Mouse (Mus musculus): Measurements from ENCODE around the gene Ttc24.

DNA sequence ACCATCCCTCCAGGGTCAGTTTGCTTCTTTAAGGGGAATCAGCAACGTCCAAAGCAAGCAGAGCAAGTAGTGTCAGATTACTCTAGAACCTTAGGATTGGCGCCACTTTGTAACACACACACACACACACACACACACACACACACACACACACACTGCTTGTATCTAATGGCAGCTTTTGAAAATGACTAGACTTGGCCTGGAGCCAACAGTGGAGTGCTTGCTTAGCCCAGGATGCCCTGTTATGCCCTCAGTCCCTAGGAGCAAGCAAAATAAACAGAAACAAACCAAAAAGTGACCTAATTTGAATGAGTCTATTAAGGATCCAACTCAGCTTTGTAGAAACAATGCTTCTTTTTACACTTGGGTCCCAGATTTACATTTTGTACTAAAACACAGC, 9.7 kb downstream of the Ttc24 start:
- no peak for TF ChIP-seq CTCF (IDR thresholded peaks at IDR 0.05; ENCODE audit: low read depth)
- no peak for TF ChIP-seq EP300 (IDR thresholded peaks at IDR 0.05; ENCODE audit: low read depth)

Data from liver, embryonic 14.5 days (tissue).